Mouse (Mus musculus): ENCODE results near the gene Lmna.

The Lmna gene

DNA sequence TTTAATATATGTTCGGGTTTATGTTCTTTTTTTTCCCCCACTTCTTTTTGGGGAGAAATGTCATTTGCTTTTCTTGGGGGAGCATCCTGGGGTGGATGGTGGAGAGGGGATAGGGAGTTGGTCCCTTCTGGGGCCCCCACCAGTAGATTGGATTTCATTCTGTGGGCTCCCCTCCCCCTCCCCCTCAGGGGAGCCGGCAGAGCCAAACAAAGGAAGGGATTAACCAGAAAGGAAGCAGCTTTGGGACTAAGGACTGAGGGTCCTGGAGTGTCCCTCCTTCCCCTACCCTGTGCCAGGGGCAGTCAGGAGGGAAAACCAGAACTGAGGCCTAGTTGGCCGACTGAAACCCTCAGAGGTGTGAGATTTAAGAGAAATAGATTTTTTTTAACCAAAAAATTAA, 29.6 kb upstream of the Lmna start:
- no peak for DNase-seq (ENCODE audit: low spot score)

- no peak for DNase-seq (ENCODE audit: low spot score)
Measured at GRCm38 (mm10) chr3:88538271-88539145, 28.8 kb upstream of the Lmna start.

GRCm38 (mm10) chr3:88537146-88537545, 27.4 kb upstream of the Lmna start:
- no peak for DNase-seq (ENCODE audit: low spot score)

DNA sequence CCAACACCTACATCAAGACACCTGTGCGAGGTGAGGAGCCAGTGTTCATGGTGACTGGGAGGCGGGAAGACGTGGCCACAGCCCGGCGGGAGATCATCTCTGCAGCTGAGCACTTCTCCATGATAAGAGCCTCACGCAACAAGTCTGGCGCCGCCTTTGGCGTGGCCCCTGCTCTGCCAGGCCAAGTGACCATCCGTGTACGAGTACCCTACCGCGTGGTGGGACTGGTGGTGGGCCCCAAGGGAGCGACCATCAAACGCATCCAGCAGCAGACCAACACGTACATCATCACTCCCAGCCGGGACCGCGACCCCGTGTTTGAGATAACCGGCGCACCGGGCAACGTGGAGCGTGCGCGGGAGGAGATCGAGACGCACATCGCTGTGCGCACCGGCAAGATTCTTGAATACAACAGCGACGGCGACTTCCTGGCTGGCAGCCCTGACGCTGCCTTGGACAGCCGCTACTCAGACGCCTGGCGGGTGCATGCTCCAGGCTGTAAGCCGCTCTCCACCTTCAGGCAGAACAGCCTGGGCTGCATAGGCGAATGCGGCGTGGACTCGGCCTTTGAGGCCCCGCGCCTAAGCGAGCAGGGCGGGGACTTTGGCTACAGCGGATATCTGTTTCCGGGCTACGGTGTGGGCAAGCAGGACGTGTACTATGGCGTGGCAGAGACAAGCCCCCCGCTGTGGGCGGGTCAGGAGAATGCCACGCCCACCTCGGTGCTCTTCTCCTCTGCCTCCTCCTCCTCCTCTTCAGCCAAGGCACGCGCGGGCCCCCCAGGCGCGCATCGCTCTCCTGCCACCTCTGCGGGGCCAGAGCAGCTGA, 26.6 kb upstream of the Lmna start:
- peak; percentile 91 for DNase-seq (ENCODE audit: low spot score)

GRCm38 (mm10) chr3:88535527-88535926, 25.8 kb upstream of the Lmna start:
- DNase-seq (ENCODE audit: low spot score) = no peak

DNA sequence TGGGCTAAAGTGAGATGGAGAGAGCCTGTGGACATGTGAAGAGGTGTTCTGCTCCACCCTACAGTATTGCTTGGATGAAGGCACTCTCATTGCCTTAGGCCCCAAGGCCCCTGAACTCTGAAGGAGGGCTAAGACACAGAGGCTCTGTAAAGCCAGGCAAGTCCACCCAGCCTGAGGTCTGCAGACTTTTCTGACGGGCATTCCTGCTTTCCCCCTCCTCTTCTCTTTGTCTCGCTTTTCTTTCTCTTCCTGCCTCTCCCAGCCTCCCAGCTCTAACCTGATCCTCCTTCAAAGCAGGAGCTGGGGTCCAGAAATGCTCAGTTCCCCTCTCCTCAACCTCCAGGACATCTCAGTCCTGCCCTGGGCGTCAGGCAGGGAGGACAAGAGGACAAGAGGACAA, 25.2 kb upstream of the Lmna start:
- no peak for DNase-seq (ENCODE audit: low spot score)

DNA sequence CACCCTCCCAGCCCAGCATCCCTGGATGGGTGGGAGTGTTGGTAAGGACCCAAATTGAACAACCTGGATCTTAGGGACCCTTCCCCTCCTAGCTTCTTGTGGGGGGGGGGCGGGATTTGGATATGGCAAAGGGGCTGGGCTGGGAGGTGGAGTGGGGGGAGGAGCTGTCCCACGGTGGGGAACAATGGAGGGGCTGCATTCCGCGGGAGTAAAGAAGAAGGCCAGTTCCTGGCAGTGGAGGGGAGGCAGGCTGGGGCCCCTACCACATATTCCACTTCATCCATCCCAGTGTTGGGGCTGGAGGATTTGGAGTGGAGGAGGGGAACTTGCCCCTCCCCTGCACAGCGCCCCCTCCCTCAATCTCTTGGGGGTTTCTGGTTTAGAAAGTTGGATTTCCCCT, 23.9 kb upstream of the Lmna start:
- no peak for DNase-seq (ENCODE audit: low spot score)

- DNase-seq (ENCODE audit: low spot score) = peak; percentile 55
Measured at GRCm38 (mm10) chr3:88532689-88533511, 23.1 kb upstream of the Lmna start.

- DNase-seq (ENCODE audit: low spot score) = no peak
Measured at GRCm38 (mm10) chr3:88532299-88532674, 22.5 kb upstream of the Lmna start, which contains the start of gene Mex3a. Mex3a (plus strand) TSS chr3:88532395.

GRCm38 (mm10) chr3:88531348-88532298, 21.9 kb upstream of the Lmna start:
- peak; percentile 93 for DNase-seq (ENCODE audit: low spot score)

GRCm38 (mm10) chr3:88530082-88530864, 20.5 kb upstream of the Lmna start:
- DNase-seq (ENCODE audit: low spot score) = no peak

DNA sequence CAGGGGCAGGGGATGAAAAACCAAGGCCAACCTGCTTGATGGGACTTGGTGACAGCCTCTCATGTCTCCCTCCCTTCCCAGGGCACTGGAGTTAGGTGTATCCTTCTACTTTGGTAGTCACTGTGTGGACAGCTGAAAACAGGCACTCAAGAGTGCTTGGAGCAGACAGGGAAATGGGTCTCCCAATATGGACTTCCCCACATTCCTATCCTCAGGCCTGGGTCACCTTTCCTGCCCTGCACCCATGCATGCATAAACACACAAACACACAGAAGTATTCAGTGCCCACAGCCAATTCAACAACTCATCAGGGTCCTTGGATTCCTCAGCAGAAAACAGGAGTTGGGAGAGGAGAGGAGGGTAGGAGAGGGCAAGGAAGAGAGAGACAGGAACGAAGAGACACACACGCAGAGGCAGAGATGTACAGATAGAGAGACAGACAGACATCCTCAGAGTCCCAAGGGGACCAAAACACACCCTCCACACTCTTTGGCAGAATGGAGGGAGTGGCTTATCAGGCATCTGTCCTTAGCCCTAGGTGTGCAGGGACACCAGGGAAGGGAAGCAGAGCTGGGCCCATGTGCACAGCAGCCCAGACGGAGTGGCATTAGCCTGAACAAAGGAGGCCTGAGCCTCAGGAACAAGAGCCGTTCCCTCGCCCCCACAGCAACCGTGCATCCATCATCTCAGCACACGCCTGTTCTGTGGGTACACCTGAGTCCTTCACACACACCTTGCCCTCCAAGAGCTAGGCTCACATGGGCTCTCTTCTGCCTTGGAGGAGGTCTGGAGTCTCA, 19.6 kb upstream of the Lmna start:
- DNase-seq (ENCODE audit: low spot score) = no peak

DNA sequence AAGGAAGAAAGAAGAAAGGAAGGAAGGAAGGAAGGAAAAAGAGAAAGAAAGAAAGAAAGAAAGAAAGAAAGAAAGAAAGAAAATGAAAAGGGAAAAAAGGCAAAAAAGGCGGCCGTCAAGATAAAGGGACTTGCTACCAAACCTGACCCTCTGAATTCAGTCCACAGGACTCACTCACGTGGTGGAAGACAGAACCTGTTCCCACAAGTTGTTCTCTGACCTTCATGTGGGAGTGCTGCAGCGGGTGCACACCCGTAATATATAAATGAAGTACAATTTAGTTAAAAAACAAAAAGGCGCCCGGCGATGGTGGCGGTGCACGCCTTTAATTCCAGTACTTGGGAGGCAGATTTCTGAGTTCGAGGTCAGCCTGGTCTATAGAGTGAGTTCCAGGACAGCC, 18.9 kb upstream of the Lmna start:
- DNase-seq (ENCODE audit: low spot score) = no peak

DNA sequence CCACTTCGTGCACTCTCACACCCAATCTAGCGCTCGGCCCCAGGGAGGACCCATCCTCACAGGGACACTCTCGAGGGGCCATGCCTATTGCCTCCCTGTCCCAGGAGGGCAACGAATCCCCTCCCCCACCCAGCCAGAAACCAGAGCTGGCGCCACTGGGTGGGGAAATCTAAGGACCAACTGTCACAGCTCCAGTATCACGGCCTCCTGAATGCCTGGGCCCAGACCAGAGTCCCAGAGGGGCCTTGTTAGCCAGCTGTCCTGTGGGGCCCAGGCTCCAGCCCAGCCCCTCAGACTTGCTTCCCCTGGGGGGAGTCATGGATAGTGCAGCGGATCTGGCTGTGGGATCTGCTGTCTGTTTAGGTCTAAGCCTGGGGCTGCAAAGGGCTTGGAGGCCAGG, 17.8 kb upstream of the Lmna start:
- DNase-seq (ENCODE audit: low spot score) = no peak

GRCm38 (mm10) chr3:88526157-88527131, 16.7 kb upstream of the Lmna start:
- DNase-seq (ENCODE audit: low spot score) = peak; percentile 81

GRCm38 (mm10) chr3:88525021-88525420, 15.3 kb upstream of the Lmna start:
- no peak for DNase-seq (ENCODE audit: low spot score)

DNA sequence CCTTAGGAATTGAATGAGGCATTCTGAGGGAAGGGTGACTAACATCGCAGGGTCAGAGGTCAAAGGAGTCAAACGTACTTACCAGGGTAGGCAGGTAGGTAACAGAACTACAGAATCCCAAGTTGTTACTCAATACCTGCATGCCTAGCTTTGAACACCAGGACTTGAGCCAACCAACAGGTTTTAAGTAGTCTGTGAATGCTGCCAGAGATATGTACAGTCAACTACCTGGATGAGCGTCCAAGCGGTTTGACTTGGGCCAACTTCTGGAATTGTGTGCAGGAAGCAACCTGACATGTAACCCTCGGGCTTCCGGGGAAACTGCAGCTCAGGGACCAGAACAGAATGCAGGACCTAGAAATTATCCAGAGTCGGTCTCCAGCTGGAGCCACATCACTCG, 13.3 kb upstream of the Lmna start:
- DNase-seq (ENCODE audit: low spot score) = no peak

DNA sequence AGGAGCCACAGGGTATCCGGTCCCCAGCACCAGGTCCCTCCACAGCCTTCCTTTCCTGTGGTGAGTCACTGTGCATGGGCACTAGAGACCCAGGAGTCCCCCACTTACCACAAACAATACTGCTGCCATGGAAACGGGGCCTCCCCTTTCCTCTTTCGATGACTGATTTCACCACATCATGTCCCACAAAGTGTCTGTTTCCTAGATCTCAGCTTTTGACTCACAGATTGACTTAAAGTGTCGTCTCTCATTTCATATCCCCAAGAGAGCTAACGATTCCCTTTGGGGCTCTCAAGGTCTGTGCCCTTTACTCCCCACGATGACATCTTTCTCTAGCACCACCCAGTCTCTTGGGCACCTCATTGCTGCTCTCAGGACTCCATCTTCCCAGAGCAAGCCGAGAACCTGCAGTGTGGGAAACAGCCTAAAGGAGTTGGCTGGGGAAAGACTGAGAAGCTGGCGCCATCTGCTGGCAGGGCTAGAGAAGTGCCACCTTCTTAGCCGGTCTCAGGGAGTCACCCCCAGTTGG, 12.1 kb upstream of the Lmna start:
- DNase-seq (ENCODE audit: low spot score) = no peak

Measured in yolk sac, embryonic 10.5 days (tissue).